Mouse (Mus musculus) heart, embryonic 14.5 days (tissue): Measurements from ENCODE around the gene Tex52. TPM values are rescaled to one million over a fixed set of nuclear protein-coding genes. Genes with fewer than 3 reads are reported as not detected.

Experiments used
- ATAC-seq: fragments of 200-750 bp; cut with Nextera tagmentation; 2 replicates; pipeline ENCODE4 v1.8.0; 2017; ENCODE audit warnings: low read depth, moderate TSS enrichment; ENCODE audit not compliant: insufficient number of reproducible peaks, insufficient read depth, low FRiP score
- H3K27ac ChIP-seq, 2 experiments: fragments of 200-500 bp in 1 of 2; fragments of 300-500 bp in 1 of 2; sonication (generic) in 1 of 2; replicated peaks in 1 of 2; 2 replicates each; pipeline ENCODE4 v1.5.1; 2012 to 2014; ENCODE audit warnings: low read depth in 2 of 2, low read length in 2 of 2, control low read depth in 1 of 2, mild to moderate bottlenecking in 1 of 2, mixed read lengths in 1 of 2; ENCODE audit not compliant: control insufficient read depth in 1 of 2, insufficient read depth in 1 of 2
- H3K27me3 ChIP-seq: fragments of 300-500 bp; sonication (generic); 2 replicates; pipeline ENCODE4 v1.6.1; 2014; ENCODE audit warnings: mild to moderate bottlenecking, low read length, control low read depth; ENCODE audit not compliant: control insufficient read depth, insufficient read depth
- H3K36me3 ChIP-seq: fragments of 300-500 bp; sonication (generic); 2 replicates; pipeline ENCODE4 v1.6.1; 2014; ENCODE audit warnings: mild to moderate bottlenecking, control low read depth, low read length, mixed read lengths; ENCODE audit not compliant: control insufficient read depth, insufficient read depth
- H3K4me1 ChIP-seq, 2 experiments: fragments of 200-500 bp in 1 of 2; fragments of 300-500 bp in 1 of 2; sonication (generic) in 1 of 2; 2 replicates each; pipeline ENCODE4 v1.6.1; 2012 to 2014; ENCODE audit warnings: low read length in 2 of 2, control low read depth in 1 of 2, mixed read lengths in 1 of 2; ENCODE audit not compliant: control insufficient read depth in 2 of 2, insufficient read depth in 2 of 2
- H3K4me2 ChIP-seq: fragments of 300-500 bp; sonication (generic); 2 replicates; pipeline ENCODE4 v1.6.1; 2014; ENCODE audit warnings: mild to moderate bottlenecking, low read length
- H3K4me3 ChIP-seq, 2 experiments: fragments of 200-500 bp in 1 of 2; fragments of 300-500 bp in 1 of 2; sonication (generic) in 1 of 2; 2 replicates each; pipeline ENCODE4 v1.5.1; 2012 to 2014; ENCODE audit warnings: low read length in 2 of 2, mild to moderate bottlenecking in 2 of 2, control low read depth in 1 of 2, low read depth in 1 of 2, moderate library complexity in 1 of 2; ENCODE audit not compliant: control insufficient read depth in 1 of 2, insufficient read depth in 1 of 2
- H3K9ac ChIP-seq: fragments of 300-500 bp; sonication (generic); 2 replicates; pipeline ENCODE4 v1.6.1; 2014; ENCODE audit warnings: mild to moderate bottlenecking, low read length
- H3K9me3 ChIP-seq: fragments of 300-500 bp; sonication (generic); 2 replicates; pipeline ENCODE4 v1.6.1; 2016; ENCODE audit warnings: low read length, control low read depth; ENCODE audit not compliant: control insufficient read depth
- WGBS: fragments of 180-500 bp; shearing (Covaris S2); extraction: QIAGEN DNeasy Blood & Tissue Kit; methylation state at CpG from one replicate; pipeline ENCODE4 v1.1.7; 2014; 5-methylcytosine and 5-hydroxymethylcytosine counted together
- polyA plus RNA-seq: library from polyadenylated mRNA; unstranded; fragments of >200 nt; fragmentation: Nextera tagmentation; extraction: Ambion mirVana; gene quantifications from 2 replicates; pipeline ENCODE4 v1.2.1, GENCODE M21; 2014

The Tex52 gene
- 0.15 and 0.27 TPM in 2 replicates for polyA plus RNA-seq

DNA sequence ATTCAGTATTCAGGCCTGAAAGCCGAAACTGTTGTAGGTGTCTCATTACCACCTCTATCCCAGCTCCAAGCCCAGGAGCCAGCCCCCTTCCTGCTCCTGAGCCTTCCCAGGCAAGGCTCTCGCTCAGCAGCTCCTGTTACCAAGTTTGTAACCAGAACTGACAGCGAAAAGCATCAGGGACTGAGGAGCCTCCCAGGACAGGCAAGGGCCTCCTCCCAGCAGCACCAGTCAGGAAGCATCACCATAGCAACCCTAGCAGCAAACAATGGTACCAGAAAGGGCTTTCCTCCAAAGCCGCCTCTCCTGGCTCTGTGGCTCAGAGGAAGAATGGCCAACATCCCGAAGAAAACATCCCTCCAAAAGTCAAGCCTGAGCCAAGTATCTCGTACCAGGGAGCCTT, at the start of gene Tex52, which contains the start of gene Gm44596:
Gene Tex52, plus strand, starts transcription at position 265 of the 400 bp plus-strand sequence.
Gene Gm44596, plus strand, starts transcription at position 312 of the 400 bp plus-strand sequence.
- Histone ChIP-seq H3K4me3 (no peak within 1 kb of the TSS), H3K9me3 (no peaks in the 10 kb centered on the region), H3K4me2 (no peak within 1 kb of the TSS), H3K27me3 (no peaks in the 10 kb centered on the region), H3K4me1 (peaks cover 0 to 4% of the 10 kb centered on the region in 2 experiments; a peak in 1 of 4 replicates), H3K27ac (no peak within 1 kb of the TSS; a peak in 1 of 4 replicates), H3K9ac (no peak within 1 kb of the TSS), H3K36me3 (peaks cover 62% of the 10 kb centered on the region)
- 37% methylated on average over 5 of the region's 6 CpGs for WGBS
- peak; percentile 40; the same call in 1 of the 2 replicates for ATAC-seq

DNA sequence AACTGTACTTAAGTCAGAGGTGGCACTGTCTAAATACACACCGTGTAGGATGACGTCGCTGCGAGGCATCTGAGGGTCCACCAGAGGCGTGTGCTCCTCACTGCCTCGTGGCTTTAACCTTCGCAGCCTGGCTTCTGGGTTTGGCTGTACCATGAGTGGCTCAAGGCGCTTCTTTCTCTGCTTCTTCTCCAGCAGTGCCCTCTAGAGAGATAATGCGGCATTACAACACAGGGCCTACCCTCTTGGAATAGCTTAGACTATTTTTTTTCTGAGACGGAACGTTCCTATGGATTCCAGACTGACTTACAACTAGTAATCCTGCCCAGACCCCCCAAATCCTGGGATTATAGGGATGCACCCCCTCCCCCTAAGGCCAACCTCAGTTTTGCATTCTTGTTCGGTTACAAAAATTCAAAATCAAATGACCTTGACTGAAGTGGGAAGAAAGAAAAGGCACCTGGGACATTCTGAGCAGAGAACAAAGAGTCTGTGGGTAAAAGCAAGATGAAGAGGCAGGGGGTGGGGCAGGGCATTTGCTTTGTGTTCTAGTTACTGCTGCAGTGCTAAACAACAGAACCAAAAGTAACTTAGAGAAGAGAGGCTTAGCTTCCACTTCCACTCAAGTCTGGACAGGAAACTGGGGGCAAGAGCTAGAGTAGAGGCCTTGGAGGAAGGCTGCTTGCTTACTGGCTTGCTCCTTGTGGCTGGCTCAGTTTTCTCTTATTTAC, 40.7 kb upstream of the Tex52 start:
- Histone ChIP-seq H3K9me3 (no peaks in the 10 kb centered on the region), H3K27me3 (no peaks in the 10 kb centered on the region), H3K4me1 (peaks cover 3 to 13% of the 10 kb centered on the region in 2 experiments; a peak in 3 of 4 replicates), H3K36me3 (peaks cover 34% of the 10 kb centered on the region), H3K4me3 (no peak overlapping the region), H3K27ac (no peak overlapping the region), H3K9ac (peak overlapping the region; percentile 5; the same call in 1 of the 2 replicates), H3K4me2 (peak overlapping the region; percentile 35)
- WGBS: 15% methylated on average over 12 of the region's 12 CpGs
- no peak for ATAC-seq

DNA sequence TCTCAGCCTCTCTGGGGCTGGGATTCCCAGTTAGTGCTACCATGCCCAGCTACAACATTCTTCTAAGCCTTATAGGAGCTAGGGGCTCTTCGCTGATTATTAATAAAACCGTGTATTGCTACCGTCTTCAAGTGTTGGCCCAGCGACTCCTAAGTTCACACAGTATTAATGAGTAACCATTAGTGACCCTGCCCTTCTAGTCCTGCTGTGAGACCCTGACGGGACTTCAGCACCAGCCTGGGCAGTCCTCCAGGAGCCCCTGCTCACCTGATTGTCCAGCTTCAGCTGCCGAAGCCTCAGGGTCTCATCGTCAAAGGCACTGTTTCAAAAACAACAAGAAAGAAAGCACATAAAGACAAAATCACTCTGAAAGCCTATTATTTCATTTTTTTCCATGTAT, 37.8 kb upstream of the Tex52 start:
- Histone ChIP-seq H3K4me2 (no peak overlapping the region), H3K9me3 (no peaks in the 10 kb centered on the region), H3K4me1 (peaks cover 4 to 13% of the 10 kb centered on the region in 2 experiments; a peak in 3 of 4 replicates), H3K4me3 (no peak overlapping the region), H3K36me3 (peaks cover 29% of the 10 kb centered on the region), H3K27me3 (no peaks in the 10 kb centered on the region), H3K27ac (no peak overlapping the region), H3K9ac (no peak overlapping the region)
- ATAC-seq: no peak
- WGBS: 82% methylated on average over 7 of the region's 7 CpGs

DNA sequence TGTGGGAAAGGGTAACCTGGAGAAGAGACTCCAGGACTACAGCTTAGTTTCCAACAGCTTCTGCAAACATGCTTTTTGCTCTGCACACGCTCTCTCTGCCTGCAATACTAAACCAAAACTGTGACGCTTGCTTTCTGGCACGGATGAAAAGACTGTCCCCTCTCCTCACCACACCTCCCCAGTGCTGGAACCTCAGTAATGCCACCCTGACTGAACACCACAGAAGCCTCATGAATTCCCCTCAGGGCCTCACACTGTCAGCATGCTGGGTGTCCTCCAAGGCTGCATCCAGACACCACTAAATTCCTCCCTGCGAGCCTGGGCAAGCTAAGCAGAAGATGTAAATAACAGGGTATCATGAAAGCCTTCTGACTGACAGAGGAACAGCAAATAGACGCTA, 36.4 kb upstream of the Tex52 start:
- Histone ChIP-seq H3K27ac (no peak overlapping the region), H3K9ac (no peak overlapping the region), H3K4me2 (no peak overlapping the region), H3K9me3 (no peaks in the 10 kb centered on the region), H3K36me3 (peaks cover 16% of the 10 kb centered on the region), H3K27me3 (no peaks in the 10 kb centered on the region), H3K4me1 (peaks cover 4 to 13% of the 10 kb centered on the region in 2 experiments; a peak in 3 of 4 replicates), H3K4me3 (no peak overlapping the region)
- ATAC-seq: no peak
- WGBS: 34% methylated on average over 5 of the region's 5 CpGs

DNA sequence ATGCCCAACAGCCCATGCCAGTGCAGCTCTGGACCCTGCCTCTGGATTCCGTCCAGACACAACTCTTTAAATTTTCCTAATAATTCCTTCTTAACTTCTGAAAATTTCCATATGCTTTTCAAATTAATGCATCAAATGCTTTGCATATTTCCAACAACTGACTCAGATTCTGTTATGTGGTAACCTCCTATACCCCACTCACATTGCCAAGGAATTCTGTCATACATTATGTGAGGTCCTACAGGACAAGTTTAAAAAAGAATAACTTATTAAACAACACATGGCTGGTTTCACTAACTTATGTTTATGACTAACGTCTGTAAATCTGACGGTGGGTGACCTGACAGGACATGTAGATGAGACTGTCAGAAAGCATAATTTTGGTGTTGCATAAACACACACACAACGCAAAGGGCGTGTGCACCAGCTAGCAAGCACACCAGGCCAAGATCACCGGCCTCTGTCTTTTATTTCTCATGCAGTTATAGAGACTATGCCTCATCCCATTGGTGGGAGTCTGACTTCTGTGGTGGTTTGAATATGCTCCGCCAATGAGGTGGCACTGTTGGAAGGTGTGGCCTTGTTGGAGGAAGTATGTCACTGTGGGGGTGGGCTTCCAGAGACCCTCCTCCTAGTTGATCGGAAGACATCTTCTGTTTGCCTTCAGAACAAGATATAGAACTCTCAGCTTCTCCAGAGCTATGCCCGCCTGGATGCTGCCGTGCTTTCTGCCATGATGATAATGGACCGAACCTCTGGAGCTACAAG, 33.1 kb upstream of the Tex52 start:
- no peak overlapping the region for H3K27ac ChIP-seq
- H3K9ac ChIP-seq: no peak overlapping the region
- peaks cover 4% of the 10 kb centered on the region in 2 experiments; a peak in 1 of 4 replicates for H3K4me1 ChIP-seq
- H3K36me3 ChIP-seq: peaks cover 9% of the 10 kb centered on the region; the same call in 1 of the 2 replicates
- no peak overlapping the region for H3K4me2 ChIP-seq
- H3K4me3 ChIP-seq: no peak overlapping the region
- H3K9me3 ChIP-seq: no peaks in the 10 kb centered on the region
- no peaks in the 10 kb centered on the region for H3K27me3 ChIP-seq
- WGBS: 92% methylated on average over 11 of the region's 11 CpGs
- ATAC-seq: no peak

DNA sequence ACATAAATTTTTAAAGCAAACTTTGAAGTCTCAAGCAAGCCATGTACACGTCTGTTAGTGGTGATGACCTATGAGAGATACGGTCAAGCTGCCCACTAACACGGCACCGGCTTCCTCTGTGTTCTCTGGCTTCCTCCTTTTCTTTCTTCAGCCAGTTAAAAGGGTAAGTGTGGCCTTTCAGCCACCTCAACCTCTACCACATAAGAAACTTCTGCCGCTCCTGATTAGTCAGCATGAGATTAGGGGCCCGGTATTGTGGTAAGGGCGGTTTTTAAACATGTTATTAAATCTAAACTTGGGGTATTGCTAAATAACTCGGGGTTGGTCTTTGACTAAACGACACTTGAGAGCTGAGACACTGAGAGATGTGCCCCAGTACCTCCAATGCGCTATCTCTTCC, 29.6 kb upstream of the Tex52 start:
- no peak overlapping the region for H3K4me3 ChIP-seq
- H3K9ac ChIP-seq: no peak overlapping the region
- no peak overlapping the region for H3K4me2 ChIP-seq
- 81% methylated on average over 10 of the region's 10 CpGs for WGBS
- H3K36me3 ChIP-seq: peaks cover 11% of the 10 kb centered on the region; the same call in 1 of the 2 replicates
- no peak for ATAC-seq
- no peak overlapping the region for H3K27ac ChIP-seq
- H3K9me3 ChIP-seq: no peaks in the 10 kb centered on the region
- no peaks in the 10 kb centered on the region for H3K4me1 ChIP-seq
- no peaks in the 10 kb centered on the region for H3K27me3 ChIP-seq

DNA sequence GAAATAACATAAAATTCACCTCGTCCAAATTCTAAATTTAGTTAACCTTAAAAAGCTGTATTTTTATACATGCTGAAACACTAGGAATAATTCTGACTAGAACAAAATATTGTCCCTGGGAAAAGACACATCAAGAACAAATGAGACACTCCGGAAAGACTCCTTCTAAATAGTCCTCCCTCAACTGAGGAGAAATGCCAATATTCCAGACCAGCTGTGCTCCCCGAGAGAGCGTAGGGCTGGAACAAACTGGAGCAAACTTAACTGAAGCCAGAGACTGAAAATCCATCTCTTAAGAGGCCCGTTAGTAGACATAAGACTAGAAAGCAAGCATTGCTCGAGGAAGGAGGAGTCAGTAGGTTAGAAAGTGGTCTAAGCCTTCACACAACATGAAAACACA, 28.5 kb upstream of the Tex52 start:
- Histone ChIP-seq H3K9ac (no peak overlapping the region), H3K27me3 (no peaks in the 10 kb centered on the region), H3K9me3 (no peaks in the 10 kb centered on the region), H3K4me3 (no peak overlapping the region), H3K36me3 (peaks cover 16% of the 10 kb centered on the region; the same call in 1 of the 2 replicates), H3K4me1 (no peaks in the 10 kb centered on the region), H3K4me2 (no peak overlapping the region), H3K27ac (no peak overlapping the region)
- no peak for ATAC-seq
- 88% methylated on average over 6 of the region's 6 CpGs for WGBS
